Mouse (Mus musculus): ENCODE measurements around the gene Ramac. TPM values are rescaled to one million over a fixed set of nuclear protein-coding genes. Genes with fewer than 3 reads are reported as not detected.

The Ramac gene
- polyA plus RNA-seq (2012; rRNA removed) = 1.4 and 2.7 TPM in 2 replicates

DNA sequence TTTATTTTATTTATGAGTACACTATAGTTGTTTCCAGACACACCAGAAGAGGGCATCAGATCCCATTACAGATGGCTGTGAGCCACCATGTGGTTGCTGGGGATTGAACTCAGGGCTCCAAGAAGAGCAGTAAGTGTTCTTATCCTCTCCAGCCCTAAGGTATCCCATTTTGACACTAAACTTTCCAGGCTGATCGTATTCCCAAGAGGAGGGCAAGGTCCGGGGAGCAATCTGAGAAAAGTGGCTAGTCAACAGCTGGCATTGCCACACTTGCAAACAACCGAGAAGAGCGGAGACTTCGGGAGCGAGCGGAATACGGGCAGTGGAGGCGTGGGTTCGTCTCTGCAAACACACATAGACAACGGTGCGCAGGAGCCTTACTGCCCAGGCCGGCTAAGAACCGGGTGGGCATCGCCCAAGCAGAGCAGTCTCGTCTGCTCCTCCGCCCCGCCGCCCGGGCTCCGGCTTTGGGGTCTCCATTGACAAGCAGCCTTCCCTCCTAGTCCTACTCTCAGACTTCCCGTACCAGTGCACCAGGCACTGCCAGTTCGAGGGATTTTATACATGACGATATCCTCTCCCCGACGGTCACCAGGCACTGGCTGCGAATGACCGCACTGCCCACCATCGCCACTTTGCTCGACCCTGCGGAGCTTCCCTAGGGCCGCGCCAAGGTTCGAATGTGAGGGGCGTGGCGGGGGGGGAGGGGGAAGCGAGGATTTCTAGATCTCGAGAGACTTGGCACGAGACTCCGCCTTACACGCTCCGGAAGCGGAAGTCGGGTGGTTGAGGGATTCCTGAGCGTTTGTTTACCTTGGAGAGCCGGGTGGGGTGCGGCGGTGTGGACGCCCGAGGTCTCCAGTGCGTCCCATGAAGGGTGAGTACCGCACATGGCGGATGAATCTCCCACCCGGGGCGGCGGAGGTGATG is at the start of gene Ramac:
Gene Ramac (plus strand): TSS at position 746 of the 930 bp plus-strand sequence.

DNA sequence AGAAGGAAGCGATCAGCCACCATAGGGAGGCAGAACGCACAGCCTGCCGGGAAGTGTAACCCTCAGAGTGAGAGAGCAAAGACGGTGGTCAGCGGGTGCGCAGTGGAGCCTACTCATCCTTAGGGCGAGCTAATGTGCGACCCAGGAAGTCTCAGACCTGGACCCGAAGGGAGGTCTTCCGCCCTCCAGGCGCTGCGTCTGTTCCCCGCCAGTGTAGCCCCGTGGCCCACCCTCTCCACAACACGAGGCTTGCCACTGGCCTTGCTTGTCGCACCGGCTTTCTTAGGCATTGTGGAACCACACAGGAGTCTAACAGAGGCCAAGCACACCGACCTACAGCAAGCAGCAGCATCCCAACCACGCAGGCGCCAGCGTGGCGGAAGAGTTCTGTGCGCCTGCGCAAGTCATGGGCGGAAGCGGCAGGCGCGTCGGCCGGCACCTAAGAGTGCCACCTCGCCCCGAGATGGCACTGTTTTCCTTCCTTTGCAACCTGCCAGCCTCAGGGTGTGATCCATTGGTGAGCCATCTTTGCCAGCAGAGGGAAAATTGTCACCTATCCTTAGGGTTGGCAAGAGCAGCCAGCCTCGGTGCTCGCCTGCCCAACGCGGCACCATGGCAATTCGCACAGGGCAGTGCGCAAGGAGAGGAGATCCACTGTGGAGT is 26.5 kb downstream of the Ramac start, which contains the start of gene 3110040N11Rik:
Gene 3110040N11Rik (minus strand): TSS at position 384 of the 663 bp plus-strand sequence.

Other genes starting within 250 kb of the Ramac start
- gene Fsd2, start 196.0 kb upstream of the Ramac start, polyA plus RNA-seq (2012; rRNA removed) = 0.08 and 0.18 TPM in 2 replicates
- 9.3 and 13.9 TPM in 2 replicates for gene Whamm, start 191.7 kb upstream of the Ramac start, polyA plus RNA-seq (2012; rRNA removed)
- 10.1 and 16.2 TPM in 2 replicates for gene Homer2, start 55.4 kb upstream of the Ramac start, polyA plus RNA-seq (2012; rRNA removed)
- gene 3110040N11Rik, start 26.6 kb downstream of the Ramac start, polyA plus RNA-seq (2012; rRNA removed) = 7.5 and 9.7 TPM in 2 replicates
- gene Btbd1, start 66.5 kb downstream of the Ramac start, polyA plus RNA-seq (2012; rRNA removed) = 8.8 and 16.2 TPM in 2 replicates
- gene Gm10160, start 92.9 kb downstream of the Ramac start, polyA plus RNA-seq (2012; rRNA removed) = not detected in 2 replicates
- gene Tm6sf1, start 96.1 kb downstream of the Ramac start, polyA plus RNA-seq (2012; rRNA removed) = 4.0 and 7.9 TPM in 2 replicates
- 1.00 and 1.1 TPM in 2 replicates for gene Hdgfl3, start 171.5 kb downstream of the Ramac start, polyA plus RNA-seq (2012; rRNA removed)
- gene Bnc1, start 229.4 kb downstream of the Ramac start, polyA plus RNA-seq (2012; rRNA removed) = 0.10 and 0.15 TPM in 2 replicates

All from stomach, adult 2 months (tissue).